ENCODE assay signal across 43 mouse cellular contexts in genomic region chr5:21910726-21911125, GRCm38 (mm10). TPM values are rescaled to one million over a fixed set of nuclear protein-coding genes. Genes with fewer than 3 reads are reported as not detected.
"Had no signal": no experiment of that assay in that cellular context is flagged by ENCODE, and none has a peak within 500 bp of the region (broad histone marks: within the 10 kb centered on the region; RNA-seq: fewer than 3 reads in every experiment).

No protein-coding gene starts in this region.

- DNase-seq: heart, postnatal 10 days; heart, postnatal 14 days; heart, postnatal 36 days; heart, postnatal 4 days; kidney, adult 11 months; kidney, adult 18-20 months; kidney, adult 2 months; kidney, adult 8-10 months; kidney, adult 9 months; kidney, postnatal 10 days; kidney, postnatal 14 days; kidney, postnatal 25 days; kidney, postnatal 36 days; kidney, postnatal 4 days; layer of hippocampus, adult 9-11 months; layer of hippocampus, postnatal 36 days had no signal

- H3K4me3 ChIP-seq: heart, embryonic 10.5 days; heart, embryonic 12.5 days; heart, embryonic 13.5 days; heart, embryonic 15.5 days; hindbrain, embryonic 10.5 days; hindbrain, embryonic 12.5 days; hindbrain, embryonic 13.5 days; hindbrain, embryonic 15.5 days; intestine, embryonic 15.5 days; kidney, embryonic 15.5 days; layer of hippocampus, adult 2 months had no signal

- H3K9ac ChIP-seq: heart, embryonic 12.5 days; heart, embryonic 13.5 days; heart, embryonic 15.5 days; hindbrain, embryonic 12.5 days; hindbrain, embryonic 13.5 days; hindbrain, embryonic 14.5 days; hindbrain, embryonic 15.5 days; intestine, embryonic 15.5 days; kidney, embryonic 15.5 days had no signal

- H3K36me3 ChIP-seq: heart, embryonic 10.5 days; heart, embryonic 12.5 days; heart, embryonic 13.5 days; heart, embryonic 15.5 days; hindbrain, embryonic 10.5 days; hindbrain, embryonic 13.5 days; hindbrain, embryonic 15.5 days; intestine, embryonic 15.5 days; kidney, embryonic 15.5 days had no signal

- H3K4me1 ChIP-seq: heart, embryonic 10.5 days; heart, embryonic 12.5 days; heart, embryonic 13.5 days; heart, embryonic 15.5 days; hindbrain, embryonic 10.5 days; hindbrain, embryonic 12.5 days; hindbrain, embryonic 13.5 days; hindbrain, embryonic 15.5 days; intestine, embryonic 15.5 days; kidney, embryonic 15.5 days had no signal

- H3K27me3 ChIP-seq: heart, embryonic 12.5 days; heart, embryonic 13.5 days; heart, embryonic 15.5 days; hindbrain, embryonic 12.5 days; hindbrain, embryonic 13.5 days; hindbrain, embryonic 15.5 days; intestine, embryonic 15.5 days; kidney, embryonic 15.5 days had no signal

- H3K27ac ChIP-seq: heart, embryonic 10.5 days; heart, embryonic 13.5 days; heart, embryonic 15.5 days; hindbrain, embryonic 10.5 days; hindbrain, embryonic 12.5 days; hindbrain, embryonic 13.5 days; hindbrain, embryonic 14.5 days; hindbrain, embryonic 15.5 days; hindbrain, postnatal 0 days; intestine, embryonic 15.5 days; kidney, embryonic 15.5 days; kidney, postnatal 0 days; layer of hippocampus, adult 2 months had no signal

RNA-seq across cellular contexts. Expression of gene Slc26a5, which starts 45.3 kb away (rescaled TPM):
- total RNA-seq: heart, postnatal 10 days; heart, postnatal 14 days; heart, postnatal 25 days; heart, postnatal 36 days; heart, postnatal 4 days; hematopoietic stem cell, adult 5-6 weeks; layer of hippocampus, adult 2 months; layer of hippocampus, postnatal 25 days; layer of hippocampus, postnatal 36 days had no signal
- polyA plus RNA-seq: heart, embryonic 10.5 days; heart, embryonic 11.5 days; heart, embryonic 12.5 days; heart, embryonic 13.5 days; heart, embryonic 14.5 days; heart, embryonic 15.5 days; heart, embryonic 16.5 days; heart, postnatal 0 days; hindbrain, embryonic 10.5 days; hindbrain, embryonic 11.5 days; hindbrain, embryonic 12.5 days; inflammation-experienced regulatory T-cells, adult 6 months; intestine, embryonic 14.5 days; intestine, embryonic 15.5 days; kidney, adult 2 months; kidney, embryonic 14.5 days; kidney, embryonic 15.5 days; kidney, embryonic 16.5 days; kidney, postnatal 0 days; large intestine, adult 2 months had no signal
